Mouse (Mus musculus) embryonic facial prominence, embryonic 14.5 days (tissue): ENCODE data around the gene Mycn. TPM values are rescaled to one million over a fixed set of nuclear protein-coding genes. Genes with fewer than 3 reads are reported as not detected.

Source experiments
- ATAC-seq: fragments of 200-750 bp; cut with Nextera tagmentation; 2 replicates; pipeline ENCODE4 v1.8.0; 2017; ENCODE audit warnings: low read depth, moderate number of reproducible peaks, moderate TSS enrichment
- DNase-seq: peaks from one replicate; pipeline ENCODE4 v3.0.0-alpha.2; 2015; ENCODE audit warnings: low spot score
- H3K27ac ChIP-seq: fragments of 300-500 bp; sonication (generic); replicated peaks from 2 replicates; pipeline ENCODE4 v1.5.1; 2014; ENCODE audit warnings: low read depth, mild to moderate bottlenecking, low read length, moderate library complexity
- H3K27me3 ChIP-seq: fragments of 300-500 bp; sonication (generic); replicated peaks from 2 replicates; pipeline ENCODE4 v1.6.1; 2014; ENCODE audit warnings: low read length; ENCODE audit not compliant: control insufficient read depth, insufficient read depth
- H3K36me3 ChIP-seq: fragments of 300-500 bp; sonication (generic); 2 replicates; pipeline ENCODE4 v1.6.1; 2014; ENCODE audit warnings: low read length, mixed read lengths; ENCODE audit not compliant: control insufficient read depth, insufficient read depth
- H3K4me1 ChIP-seq: fragments of 300-500 bp; sonication (generic); 2 replicates; pipeline ENCODE4 v1.6.1; 2014; ENCODE audit warnings: antibody characterized with exemption, low read length; ENCODE audit not compliant: control insufficient read depth, insufficient read depth
- H3K4me2 ChIP-seq: fragments of 300-500 bp; sonication (generic); 2 replicates; pipeline ENCODE4 v1.6.1; 2014; ENCODE audit warnings: low read depth, mild to moderate bottlenecking, low read length, moderate library complexity, mixed read lengths
- H3K4me3 ChIP-seq: fragments of 300-500 bp; sonication (generic); 2 replicates; pipeline ENCODE4 v1.5.1; 2014; ENCODE audit warnings: low read depth, mild to moderate bottlenecking, low read length
- H3K9ac ChIP-seq: fragments of 300-500 bp; sonication (generic); 2 replicates; pipeline ENCODE4 v1.6.1; 2014; ENCODE audit warnings: low read depth, mild to moderate bottlenecking, low read length, moderate library complexity, mixed read lengths
- H3K9me3 ChIP-seq: fragments of 300-500 bp; sonication (generic); 2 replicates; pipeline ENCODE4 v1.6.1; 2016; ENCODE audit warnings: low read length; ENCODE audit not compliant: control insufficient read depth
- WGBS: fragments of 180-500 bp; shearing (Covaris S2); extraction: QIAGEN DNeasy Blood & Tissue Kit; methylation state at CpG from one replicate; pipeline ENCODE4 v1.1.7; 2014; 5-methylcytosine and 5-hydroxymethylcytosine counted together
- polyA plus RNA-seq: library from polyadenylated mRNA; unstranded; fragments of >200 nt; fragmentation: Nextera tagmentation; extraction: Ambion mirVana; gene quantifications from 2 replicates; pipeline ENCODE4 v1.2.1, GENCODE M21; 2014

Mycn gene
- polyA plus RNA-seq: 17.0 and 23.4 TPM in 2 replicates

GRCm38 (mm10) chr12:12941661-12942363 is at the start of gene Mycn:
Mycn (minus strand) TSS chr12:12941914.
- ATAC-seq (peak; percentile 68), DNase-seq (peak; percentile 97)
- WGBS: under 1% methylated on average over 25 of the region's 38 CpGs
- Histone ChIP-seq H3K9me3 (no peaks in the 10 kb centered on the region), H3K36me3 (peaks cover 8% of the 10 kb centered on the region; the same call in 1 of the 2 replicates), H3K27me3 (peaks cover 4% of the 10 kb centered on the region; the same call in 1 of the 2 replicates), H3K4me2 (peak within 1 kb of the TSS; percentile 93), H3K27ac (peak within 1 kb of the TSS; percentile 78), H3K9ac (peak within 1 kb of the TSS; percentile 82), H3K4me1 (peaks cover 16% of the 10 kb centered on the region; the same call in 1 of the 2 replicates), H3K4me3 (peak within 1 kb of the TSS; percentile 75)

- no peaks in the 10 kb centered on the region for H3K9me3 ChIP-seq
- H3K27ac ChIP-seq: no peak overlapping the region
- no peaks in the 10 kb centered on the region for H3K4me1 ChIP-seq
- ATAC-seq: no peak
- no peaks in the 10 kb centered on the region for H3K27me3 ChIP-seq
- H3K4me2 ChIP-seq: no peak overlapping the region
- DNase-seq: no peak
- H3K4me3 ChIP-seq: no peak overlapping the region
- H3K36me3 ChIP-seq: no peaks in the 10 kb centered on the region
- H3K9ac ChIP-seq: no peak overlapping the region
- whole genome bisulfite sequencing: 70% methylated on average over 8 of the region's 8 CpGs
These were observed 45.7 kb upstream of the Mycn start for GRCm38 (mm10) chr12:12987376-12987775.

GRCm38 (mm10) chr12:12986612-12987206 is 45.0 kb upstream of the Mycn start:
- H3K9me3 ChIP-seq: no peaks in the 10 kb centered on the region
- H3K9ac ChIP-seq: no peak overlapping the region
- DNase-seq (no peak), ATAC-seq (no peak)
- H3K4me2 ChIP-seq: no peak overlapping the region
- H3K27ac ChIP-seq: no peak overlapping the region
- 77% methylated on average over 20 of the region's 20 CpGs for WGBS
- no peaks in the 10 kb centered on the region for H3K36me3 ChIP-seq
- no peaks in the 10 kb centered on the region for H3K27me3 ChIP-seq
- H3K4me1 ChIP-seq: no peaks in the 10 kb centered on the region
- H3K4me3 ChIP-seq: no peak overlapping the region

GRCm38 (mm10) chr12:12983032-12983431 is 41.3 kb upstream of the Mycn start:
- Histone ChIP-seq H3K9me3 (no peaks in the 10 kb centered on the region), H3K27ac (no peak overlapping the region), H3K4me3 (no peak overlapping the region), H3K9ac (no peak overlapping the region), H3K27me3 (no peaks in the 10 kb centered on the region), H3K4me1 (no peaks in the 10 kb centered on the region), H3K36me3 (no peaks in the 10 kb centered on the region), H3K4me2 (no peak overlapping the region)
- no peak for DNase-seq
- ATAC-seq: no peak
- WGBS: 72% methylated on average over 1 of the region's 1 CpGs

- WGBS: 88% methylated on average over 1 of the region's 1 CpGs
- Histone ChIP-seq H3K27me3 (no peaks in the 10 kb centered on the region), H3K27ac (no peak overlapping the region), H3K36me3 (no peaks in the 10 kb centered on the region), H3K4me1 (peaks cover 13% of the 10 kb centered on the region), H3K4me3 (no peak overlapping the region), H3K9ac (no peak overlapping the region), H3K4me2 (no peak overlapping the region), H3K9me3 (no peaks in the 10 kb centered on the region)
- no peak for ATAC-seq
- no peak for DNase-seq
These were observed 33.7 kb upstream of the Mycn start for GRCm38 (mm10) chr12:12975397-12975796.

GRCm38 (mm10) chr12:12972756-12973435 is 31.2 kb upstream of the Mycn start:
- Histone ChIP-seq H3K36me3 (no peaks in the 10 kb centered on the region), H3K9ac (no peak overlapping the region), H3K4me2 (no peak overlapping the region), H3K27ac (no peak overlapping the region; the same call in 1 of the 2 replicates), H3K4me1 (peaks cover 13% of the 10 kb centered on the region), H3K27me3 (no peaks in the 10 kb centered on the region), H3K9me3 (no peaks in the 10 kb centered on the region), H3K4me3 (no peak overlapping the region)
- ATAC-seq: peak; percentile 85
- peak; percentile 81 for DNase-seq
- WGBS: 12% methylated on average over 8 of the region's 8 CpGs

GRCm38 (mm10) chr12:12967946-12968345 is 26.2 kb upstream of the Mycn start:
- no peak overlapping the region for H3K4me2 ChIP-seq
- DNase-seq: no peak
- no peak overlapping the region for H3K4me3 ChIP-seq
- no peaks in the 10 kb centered on the region for H3K9me3 ChIP-seq
- WGBS: 76% methylated on average over 2 of the region's 2 CpGs
- H3K9ac ChIP-seq: no peak overlapping the region
- H3K36me3 ChIP-seq: no peaks in the 10 kb centered on the region
- ATAC-seq: no peak
- H3K27ac ChIP-seq: no peak overlapping the region
- no peaks in the 10 kb centered on the region for H3K27me3 ChIP-seq
- H3K4me1 ChIP-seq: peaks cover 7% of the 10 kb centered on the region; the same call in 1 of the 2 replicates

GRCm38 (mm10) chr12:12964856-12965255 is 23.1 kb upstream of the Mycn start:
- ATAC-seq (no peak), DNase-seq (no peak)
- no peak overlapping the region for H3K9ac ChIP-seq
- H3K4me3 ChIP-seq: no peak overlapping the region
- H3K27me3 ChIP-seq: no peaks in the 10 kb centered on the region
- no peaks in the 10 kb centered on the region for H3K36me3 ChIP-seq
- WGBS: 78% methylated on average over 3 of the region's 3 CpGs
- no peaks in the 10 kb centered on the region for H3K9me3 ChIP-seq
- H3K4me1 ChIP-seq: no peaks in the 10 kb centered on the region
- no peak overlapping the region for H3K4me2 ChIP-seq
- H3K27ac ChIP-seq: no peak overlapping the region
